Mouse (Mus musculus) cortical plate, adult 2 months (tissue): Measurements from ENCODE around the gene 4930432M17Rik.

Experiments
- CTCF ChIP-seq: fragments of 200-500 bp; IDR thresholded peaks from 2 replicates; pipeline ENCODE4 v1.5.1; 2011; ENCODE audit warnings: mild to moderate bottlenecking, control low read depth, low read length; ENCODE audit not compliant: insufficient read depth; ENCODE audit errors: extremely low read depth
- POLR2A ChIP-seq: fragments of 200-500 bp; IDR thresholded peaks from 2 replicates; pipeline ENCODE4 v1.6.1; 2011; ENCODE audit warnings: mild to moderate bottlenecking, low read length, control low read depth; ENCODE audit not compliant: insufficient read depth; ENCODE audit errors: extremely low read depth

DNA sequence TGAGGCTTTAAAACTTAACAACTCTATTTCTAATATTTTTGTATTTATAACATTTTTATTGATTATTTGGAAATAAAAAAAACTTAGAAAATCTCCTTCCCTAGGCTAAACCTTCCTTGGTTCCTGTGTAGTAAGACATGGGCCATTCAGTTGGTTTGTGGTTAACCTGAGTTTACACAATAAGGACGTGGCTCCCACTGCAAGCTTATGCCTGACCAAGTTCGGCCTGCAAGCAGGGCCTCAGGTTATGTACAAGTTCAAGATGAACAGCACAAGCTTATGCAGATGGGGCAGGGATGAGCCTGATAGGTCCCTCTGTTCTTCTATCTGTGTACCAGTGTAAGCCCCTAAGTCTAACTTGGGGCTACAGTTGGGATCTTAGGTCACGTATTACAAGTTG is 19.1 kb downstream of the 4930432M17Rik start:
- TF ChIP-seq CTCF (no peak), POLR2A (no peak)
